Mouse (Mus musculus): ENCODE measurements around the gene Strn3. TPM values are rescaled to one million over a fixed set of nuclear protein-coding genes. Genes with fewer than 3 reads are reported as not detected.

Strn3 gene
- total and polyA plus RNA-seq, 3 experiments: 24.6 to 114 (median 106) TPM

- Histone ChIP-seq H3K9ac (ENCODE audit: low read depth, low read length) (peak within 1 kb of the TSS; percentile 98), H3K36me3 (ENCODE audit: control insufficient read depth, insufficient read depth, low read length) (peaks cover 21% of the 10 kb centered on the region), H3K4me1 (ENCODE audit: control insufficient read depth, insufficient read depth, low read length) (peaks cover 14% of the 10 kb centered on the region), H3K79me2 (replicated peaks; ENCODE audit: control insufficient read depth, insufficient read depth, low read length) (peaks cover 4% of the 10 kb centered on the region; the same call in 1 of the 2 replicates), H3K27me3 (ENCODE audit: control insufficient read depth, insufficient read depth, low read length) (no peaks in the 10 kb centered on the region), H3K27ac (peak within 1 kb of the TSS; percentile 99), H3K4me3 (peak within 1 kb of the TSS; percentile 86)
- TF ChIP-seq POLR2A (IDR thresholded peaks at IDR 0.05; ENCODE audit: insufficient read depth, low read depth, low read length) (0 out of 2 replicates have a peak, but pooled peaks have one; percentile 45), EP300 (IDR thresholded peaks at IDR 0.05; ENCODE audit: insufficient read depth, low read depth, low read length) (no peak)
- under 1% methylated on average over 88 of the region's 108 CpGs for WGBS
- DNase-seq: peak; percentile 86
- intact Hi-C loops (cut with DNase I): loop anchor here (2.0 kb wide), 1 partner anchor 14 kb away; no protein-coding TSS in a partner anchor
Measured at GRCm38 (mm10) chr12:51690893-51691844, 528 bp downstream of the Strn3 start, which contains the start of gene Ap4s1. TSS of gene Ap4s1 (plus strand) at chr12:51691033.

- H3K9ac ChIP-seq (ENCODE audit: low read depth, low read length): no peak overlapping the region
- 73% methylated on average over 2 of the region's 2 CpGs for WGBS
- H3K4me1 ChIP-seq (ENCODE audit: control insufficient read depth, insufficient read depth, low read length): peaks cover 12% of the 10 kb centered on the region
- H3K36me3 ChIP-seq (ENCODE audit: control insufficient read depth, insufficient read depth, low read length): peaks cover 16% of the 10 kb centered on the region
- H3K27ac ChIP-seq: no peak overlapping the region
- DNase-seq: peak in 1 of 2 experiments; percentile 12
- TF ChIP-seq POLR2A (IDR thresholded peaks at IDR 0.05; ENCODE audit: insufficient read depth, low read depth, low read length): no peak
- no peak for TF ChIP-seq CTCF (IDR thresholded peaks at IDR 0.05)
- no peak for TF ChIP-seq EP300 (IDR thresholded peaks at IDR 0.05; ENCODE audit: insufficient read depth, low read depth, low read length)
- H3K4me3 ChIP-seq: no peak overlapping the region
- no peaks in the 10 kb centered on the region for H3K27me3 ChIP-seq (ENCODE audit: control insufficient read depth, insufficient read depth, low read length)
- intact Hi-C loops (cut with DNase I): no loop called here
- peaks cover 5% of the 10 kb centered on the region; the same call in 1 of the 2 replicates for H3K79me2 ChIP-seq (replicated peaks; ENCODE audit: control insufficient read depth, insufficient read depth, low read length)
Measured at GRCm38 (mm10) chr12:51688546-51688945, 3.2 kb downstream of the Strn3 start.

GRCm38 (mm10) chr12:51678844-51679243, 12.9 kb downstream of the Strn3 start:
- TF ChIP-seq CTCF (IDR thresholded peaks at IDR 0.05) (no peak), POLR2A (IDR thresholded peaks at IDR 0.05; ENCODE audit: insufficient read depth, low read depth, low read length) (no peak), EP300 (IDR thresholded peaks at IDR 0.05; ENCODE audit: insufficient read depth, low read depth, low read length) (no peak)
- Histone ChIP-seq H3K4me3 (no peak overlapping the region), H3K79me2 (replicated peaks; ENCODE audit: control insufficient read depth, insufficient read depth, low read length) (peaks cover 8% of the 10 kb centered on the region), H3K36me3 (ENCODE audit: control insufficient read depth, insufficient read depth, low read length) (peaks cover 44% of the 10 kb centered on the region), H3K27me3 (ENCODE audit: control insufficient read depth, insufficient read depth, low read length) (peaks cover 1% of the 10 kb centered on the region; the same call in 1 of the 2 replicates), H3K9ac (ENCODE audit: low read depth, low read length) (peak overlapping the region; percentile 59; the same call in 1 of the 2 replicates), H3K4me1 (ENCODE audit: control insufficient read depth, insufficient read depth, low read length) (peaks cover 20% of the 10 kb centered on the region), H3K27ac (peak overlapping the region; percentile 61; the same call in 1 of the 2 replicates)
- WGBS: 56% methylated on average over 1 of the region's 1 CpGs
- no peak for DNase-seq
- intact Hi-C loops (cut with DNase I): no loop called here

GRCm38 (mm10) chr12:51676442-51676841, 15.3 kb downstream of the Strn3 start:
- peaks cover 58% of the 10 kb centered on the region for H3K36me3 ChIP-seq (ENCODE audit: control insufficient read depth, insufficient read depth, low read length)
- peaks cover 17% of the 10 kb centered on the region for H3K4me1 ChIP-seq (ENCODE audit: control insufficient read depth, insufficient read depth, low read length)
- no peak for TF ChIP-seq POLR2A (IDR thresholded peaks at IDR 0.05; ENCODE audit: insufficient read depth, low read depth, low read length)
- TF ChIP-seq CTCF (IDR thresholded peaks at IDR 0.05): no peak
- TF ChIP-seq EP300 (IDR thresholded peaks at IDR 0.05; ENCODE audit: insufficient read depth, low read depth, low read length): no peak
- H3K27me3 ChIP-seq (ENCODE audit: control insufficient read depth, insufficient read depth, low read length): peaks cover 1% of the 10 kb centered on the region; the same call in 1 of the 2 replicates
- no peak for DNase-seq
- peak overlapping the region; percentile 61 for H3K27ac ChIP-seq
- no peak overlapping the region for H3K9ac ChIP-seq (ENCODE audit: low read depth, low read length)
- H3K79me2 ChIP-seq (replicated peaks; ENCODE audit: control insufficient read depth, insufficient read depth, low read length): peaks cover 9% of the 10 kb centered on the region
- 20% methylated on average over 2 of the region's 2 CpGs for WGBS
- H3K4me3 ChIP-seq: no peak overlapping the region
- intact Hi-C loops (cut with DNase I): loop anchor here (2.0 kb wide), 1 partner anchor 14 kb away; the partner anchor contains the start of genes Ap4s1 and Strn3

- peaks cover 7% of the 10 kb centered on the region for H3K79me2 ChIP-seq (replicated peaks; ENCODE audit: control insufficient read depth, insufficient read depth, low read length)
- intact Hi-C loops (cut with DNase I): no loop called here
- no peaks in the 10 kb centered on the region for H3K27me3 ChIP-seq (ENCODE audit: control insufficient read depth, insufficient read depth, low read length)
- WGBS: 48% methylated on average over 4 of the region's 4 CpGs
- peak overlapping the region; percentile 32; the same call in 1 of the 2 replicates for H3K27ac ChIP-seq
- H3K36me3 ChIP-seq (ENCODE audit: control insufficient read depth, insufficient read depth, low read length): peaks cover 51% of the 10 kb centered on the region
- H3K4me3 ChIP-seq: no peak overlapping the region
- H3K9ac ChIP-seq (ENCODE audit: low read depth, low read length): no peak overlapping the region
- H3K4me1 ChIP-seq (ENCODE audit: control insufficient read depth, insufficient read depth, low read length): peaks cover 16% of the 10 kb centered on the region
- DNase-seq: no peak
- TF ChIP-seq POLR2A (IDR thresholded peaks at IDR 0.05; ENCODE audit: insufficient read depth, low read depth, low read length) (no peak), CTCF (IDR thresholded peaks at IDR 0.05) (peak; percentile 23)
Measured at GRCm38 (mm10) chr12:51673270-51673669, 18.4 kb downstream of the Strn3 start.
